In the genomic region with DNA sequence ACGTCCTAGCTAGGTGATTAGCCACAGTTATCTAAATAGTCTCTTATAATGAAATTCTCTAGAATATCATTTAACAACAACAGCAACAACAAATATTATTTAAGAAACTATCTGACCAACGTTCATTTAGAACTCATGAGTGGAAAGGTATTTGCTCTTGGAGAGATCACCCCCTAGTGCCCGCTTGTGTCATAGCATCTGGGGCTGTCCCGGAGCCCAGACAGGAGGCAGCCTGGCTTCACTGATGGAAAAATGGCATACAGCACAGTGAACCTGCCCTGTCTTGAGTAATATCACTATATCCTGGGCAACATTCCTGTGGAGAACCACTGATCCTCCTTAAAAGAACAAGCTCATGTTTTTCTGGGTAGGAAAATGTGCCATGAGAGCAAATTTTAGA, we compare ENCODE assay signal across 9 mouse cellular contexts.
DNase-seq lines count a peak whose midpoint lies in the region; ATAC-seq and TF ChIP-seq lines count a peak whose summit lies in the region.
"Had no signal": no experiment of that assay in that cellular context is flagged by ENCODE, and none has a peak within 500 bp of the region (broad histone marks: within the 10 kb centered on the region; RNA-seq: fewer than 3 reads in every experiment).

No protein-coding gene starts in this region.

- no peak overlapping the region for H3K4me2 ChIP-seq in forebrain, embryonic 13.5 days
- H3K4me2 ChIP-seq in hindbrain, postnatal 0 days (ENCODE audit: low read depth, low read length): no peak overlapping the region
- H3K4me2 ChIP-seq in midbrain, embryonic 13.5 days (replicated peaks): no peak overlapping the region

- TF ChIP-seq POLR2A in testis, adult 2 months (IDR thresholded peaks at IDR 0.05; ENCODE audit: control insufficient read depth, low read depth, low read length): no peak

- H3K27me3 ChIP-seq in testis, adult 2 months (ENCODE audit: control insufficient read depth, insufficient read depth, low read length): no peaks in the 10 kb centered on the region
- no peaks in the 10 kb centered on the region for H3K27me3 ChIP-seq in forebrain, embryonic 13.5 days
- no peaks in the 10 kb centered on the region for H3K27me3 ChIP-seq in hindbrain, postnatal 0 days (ENCODE audit: insufficient read depth, low read length)
- H3K27me3 ChIP-seq in midbrain, embryonic 13.5 days: no peaks in the 10 kb centered on the region
- H3K27me3 ChIP-seq: megakaryocyte, embryonic 14.5 days had no signal

- peak; percentile 63; the same call in 1 of the 2 replicates for TF ChIP-seq CTCF in testis, adult 2 months (IDR thresholded peaks at IDR 0.05; ENCODE audit: control insufficient read depth, insufficient read depth, insufficient replicate concordance, low read depth, low read length)
- peak; percentile 84 for TF ChIP-seq CTCF in hindbrain, postnatal 0 days (IDR thresholded peaks at IDR 0.05; ENCODE audit: low read depth)

- H3K9ac ChIP-seq in forebrain, embryonic 13.5 days: no peak overlapping the region
- no peak overlapping the region for H3K9ac ChIP-seq in hindbrain, postnatal 0 days (replicated peaks; ENCODE audit: low read length)
- H3K9ac ChIP-seq in midbrain, embryonic 13.5 days (replicated peaks): no peak overlapping the region

- H3K9me3 ChIP-seq in forebrain, embryonic 13.5 days (replicated peaks): no peaks in the 10 kb centered on the region
- H3K9me3 ChIP-seq in hindbrain, postnatal 0 days (ENCODE audit: low read length): no peaks in the 10 kb centered on the region
- H3K9me3 ChIP-seq in midbrain, embryonic 13.5 days: no peaks in the 10 kb centered on the region
- H3K9me3 ChIP-seq: megakaryocyte, embryonic 14.5 days had no signal

- no peak overlapping the region for H3K4me3 ChIP-seq in testis, adult 2 months (ENCODE audit: control insufficient read depth, low read depth, low read length)
- H3K4me3 ChIP-seq in forebrain, embryonic 13.5 days: no peak overlapping the region
- H3K4me3 ChIP-seq in hindbrain, postnatal 0 days (ENCODE audit: low read length): no peak overlapping the region
- H3K4me3 ChIP-seq in midbrain, embryonic 13.5 days (replicated peaks): no peak overlapping the region
- H3K4me3 ChIP-seq: megakaryocyte, embryonic 14.5 days had no signal

- no peaks in the 10 kb centered on the region; the same call in 1 of the 2 replicates for H3K4me1 ChIP-seq in testis, adult 2 months (ENCODE audit: control insufficient read depth, insufficient read depth, low read length)
- H3K4me1 ChIP-seq in forebrain, embryonic 13.5 days: peaks cover 25% of the 10 kb centered on the region
- peaks cover 8% of the 10 kb centered on the region; the same call in 1 of the 2 replicates for H3K4me1 ChIP-seq in hindbrain, postnatal 0 days (ENCODE audit: insufficient read depth, low read length)
- peaks cover 28% of the 10 kb centered on the region for H3K4me1 ChIP-seq in midbrain, embryonic 13.5 days (replicated peaks)

- H3K27ac ChIP-seq in testis, adult 2 months (ENCODE audit: control insufficient read depth, insufficient read depth, low read depth, low read length): no peak overlapping the region
- H3K27ac ChIP-seq in forebrain, embryonic 13.5 days: peak overlapping the region; percentile 48; the same call in 1 of the 2 replicates
- peak overlapping the region; percentile 48; the same call in 1 of the 2 replicates for H3K27ac ChIP-seq in hindbrain, postnatal 0 days
- H3K27ac ChIP-seq in midbrain, embryonic 13.5 days: no peak overlapping the region

- DNase-seq in testis, postnatal 14 days (ENCODE audit: low spot score): no peak
- peak; percentile 48 for DNase-seq in c-Kit-positive CD71-positive TER-119-negative erythroid progenitor cells, embryonic 14.5 days (ENCODE audit: low read depth)
- peak; percentile 82 for DNase-seq in hindbrain, postnatal 0 days (ENCODE audit: low spot score)
- DNase-seq in left cerebral cortex, adult 18-20 months (ENCODE audit: low spot score in 2 of 2): peak; percentile 74 to 80
- peak; percentile 45 to 80 for DNase-seq in spleen, postnatal 10 days (ENCODE audit: low spot score in 2 of 2)

- 0 out of 2 replicates have a peak, but pooled peaks have one; percentile 37 for ATAC-seq in forebrain, embryonic 13.5 days
- ATAC-seq in hindbrain, postnatal 0 days: peak; percentile 39; the same call in 1 of the 2 replicates
- ATAC-seq in midbrain, embryonic 13.5 days: peak; percentile 53; the same call in 1 of the 2 replicates

- H3K36me3 ChIP-seq in testis, adult 2 months (ENCODE audit: control insufficient read depth, insufficient read depth, low read length): no peaks in the 10 kb centered on the region
- peaks cover 15% of the 10 kb centered on the region for H3K36me3 ChIP-seq in forebrain, embryonic 13.5 days (ENCODE audit: poor library complexity, severe bottlenecking)
- H3K36me3 ChIP-seq in hindbrain, postnatal 0 days (ENCODE audit: insufficient read depth, low read length): no peaks in the 10 kb centered on the region
- peaks cover 20% of the 10 kb centered on the region for H3K36me3 ChIP-seq in midbrain, embryonic 13.5 days

- WGBS in forebrain, embryonic 13.5 days: 18% methylated on average over 4 of the region's 4 CpGs
- WGBS in hindbrain, postnatal 0 days: 16% methylated on average over 4 of the region's 4 CpGs
- WGBS in midbrain, embryonic 13.5 days: 19% methylated on average over 4 of the region's 4 CpGs

Comparison
In these comparisons a context has a peak if more than half of its experiments do, and no peak if none do; other contexts are left out.
1. H3K27ac ChIP-seq: peak in forebrain, embryonic 13.5 days (single experiment) and hindbrain, postnatal 0 days (single experiment); none in testis, adult 2 months (single experiment) and midbrain, embryonic 13.5 days (single experiment).
2. Peak in every context shown above with its lines, with median percentiles within 50 percentile points of each other: ATAC-seq.